Mouse (Mus musculus) B cell, adult 67 days (primary cell): ENCODE measurements around the gene Notch3. TPM values are rescaled to one million over a fixed set of nuclear protein-coding genes. Genes with fewer than 3 reads are reported as not detected.

Experiments
- total RNA-seq, 2 experiments: library from RNA; stranded (reverse); gene quantifications; 4 replicates each; pipeline ENCODE4 v1.2.4; 2023

The Notch3 gene
- not detected for total RNA-seq

DNA sequence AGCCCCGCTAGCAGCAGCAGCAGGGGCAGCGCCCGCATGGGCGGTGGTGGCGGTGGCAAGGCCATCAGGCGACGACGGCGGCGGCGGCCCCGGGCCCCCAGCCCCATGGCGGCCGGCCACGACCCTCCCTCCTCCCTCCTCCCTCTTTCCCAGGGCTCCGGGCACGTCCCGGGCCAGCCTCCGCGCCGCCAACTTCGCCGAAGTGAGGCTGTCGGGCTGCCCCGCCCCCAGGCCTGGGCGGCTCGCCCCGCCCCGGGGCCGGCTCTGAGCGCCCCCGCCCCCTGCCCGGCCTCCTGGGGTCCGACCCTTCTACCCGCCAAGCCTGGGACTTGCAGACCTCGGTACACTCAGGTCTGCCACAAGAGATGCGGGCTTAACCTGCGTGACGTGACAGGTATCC lies at the start of gene Notch3:
TSS of gene Notch3 (minus strand) at position 166 of the 400 bp plus-strand sequence.

GRCm38 (mm10) chr17:32188863-32189636 lies 22.4 kb upstream of the Notch3 start, which contains the start of gene Ephx3:
Gene Ephx3, minus strand, starts transcription at chr17:32189549.

Other genes starting within 250 kb of the Notch3 start
- gene Rrp1b, start 130.8 kb downstream of the Notch3 start, total RNA-seq = 10 to 100 TPM; 41.9 to 53.7 TPM
- under 1 TPM; 0.53 to 0.78 TPM for gene Hsf2bp, start 130.5 kb downstream of the Notch3 start, total RNA-seq
- gene Ephx3, start 22.7 kb upstream of the Notch3 start, total RNA-seq = 1 to 10 TPM; 1.6 to 2.2 TPM
- gene Brd4, start 117.9 kb upstream of the Notch3 start, total RNA-seq = 100 to 1,000 TPM; 291 to 310 TPM
- 100 to 1,000 TPM; 321 to 345 TPM for gene Akap8, start 154.4 kb upstream of the Notch3 start, total RNA-seq
- gene Akap8l, start 183.8 kb upstream of the Notch3 start, total RNA-seq = 100 to 1,000 TPM; 224 to 249 TPM
- gene Wiz, start 222.6 kb upstream of the Notch3 start, total RNA-seq = 10 to 100 TPM; 39.2 to 41.5 TPM
- gene Rasal3, start 236.7 kb upstream of the Notch3 start, total RNA-seq = 100 to 1,000 TPM; 340 to 356 TPM